Mouse (Mus musculus): ENCODE measurements around the gene Rasgrp3. TPM values are rescaled to one million over a fixed set of nuclear protein-coding genes. Genes with fewer than 3 reads are reported as not detected.
"Not testable (repeated sequence)": the region's sequence is repeated elsewhere in the genome, so short reads cannot be mapped to it uniquely, and the experiment has no call there.

The Rasgrp3 gene
- total RNA-seq, 4 experiments from 2014 or later, result 8.7 to 25.6 (median 19.0) TPM

GRCm38 (mm10) chr17:75463223-75463622 lies 27.5 kb downstream of the Rasgrp3 start:
- DNase-seq, result not testable (repeated sequence)

GRCm38 (mm10) chr17:75463645-75464044 lies 27.9 kb downstream of the Rasgrp3 start:
- no peak for DNase-seq

- no peak for DNase-seq
Observed at GRCm38 (mm10) chr17:75464331-75464982, 28.8 kb downstream of the Rasgrp3 start.

- peak; percentile 63 for DNase-seq
Observed at GRCm38 (mm10) chr17:75464983-75465634, 29.4 kb downstream of the Rasgrp3 start.

- DNase-seq, result no peak
Observed at GRCm38 (mm10) chr17:75465635-75465997, 29.9 kb downstream of the Rasgrp3 start.

- no peak for DNase-seq
Observed at GRCm38 (mm10) chr17:75466948-75467347, 31.3 kb downstream of the Rasgrp3 start.

- no peak for DNase-seq
Observed at GRCm38 (mm10) chr17:75467526-75467925, 31.8 kb downstream of the Rasgrp3 start.

GRCm38 (mm10) chr17:75468479-75469114 lies 32.9 kb downstream of the Rasgrp3 start:
- no peak for DNase-seq

- DNase-seq, result no peak
Observed at GRCm38 (mm10) chr17:75470325-75470724, 34.6 kb downstream of the Rasgrp3 start.

GRCm38 (mm10) chr17:75470885-75471610 lies 35.4 kb downstream of the Rasgrp3 start:
- DNase-seq, result no peak

- no peak for DNase-seq
Observed at GRCm38 (mm10) chr17:75471644-75472253, 36.1 kb downstream of the Rasgrp3 start.

GRCm38 (mm10) chr17:75472379-75472778 lies 36.7 kb downstream of the Rasgrp3 start:
- no peak for DNase-seq

- DNase-seq, result no peak
Observed at GRCm38 (mm10) chr17:75475985-75476384, 40.3 kb downstream of the Rasgrp3 start.

GRCm38 (mm10) chr17:75476736-75477416 lies 41.2 kb downstream of the Rasgrp3 start:
- no peak for DNase-seq

- DNase-seq, result no peak
Observed at GRCm38 (mm10) chr17:75477655-75478054, 42.0 kb downstream of the Rasgrp3 start.

- DNase-seq, result no peak
Observed at GRCm38 (mm10) chr17:75478836-75479235, 43.1 kb downstream of the Rasgrp3 start.

GRCm38 (mm10) chr17:75479663-75480062 lies 44.0 kb downstream of the Rasgrp3 start:
- DNase-seq, result no peak

GRCm38 (mm10) chr17:75480379-75480778 lies 44.7 kb downstream of the Rasgrp3 start:
- DNase-seq, result no peak

- no peak for DNase-seq
Observed at GRCm38 (mm10) chr17:75486205-75486604, 50.5 kb downstream of the Rasgrp3 start.

- DNase-seq, result no peak
Observed at GRCm38 (mm10) chr17:75495213-75495612, 59.5 kb downstream of the Rasgrp3 start.

GRCm38 (mm10) chr17:75498241-75498651 lies 62.5 kb downstream of the Rasgrp3 start:
- no peak for DNase-seq

GRCm38 (mm10) chr17:75503031-75503430 lies 67.3 kb downstream of the Rasgrp3 start:
- DNase-seq, result no peak

Data from adrenal gland, adult 8-10 months (tissue).